7 mouse cellular contexts compared by ENCODE assay signal in genomic region chr19:42780156-42780538, GRCm38 (mm10). TPM values are rescaled to one million over a fixed set of nuclear protein-coding genes. Genes with fewer than 3 reads are reported as not detected.
A peak's percentile ranks its signal among the peaks of the same experiment; 100 is the strongest.
DNase-seq lines count a peak whose midpoint lies in the region; ATAC-seq and TF ChIP-seq lines count a peak whose summit lies in the region.
"Not testable (repeated sequence)": the region's sequence is repeated elsewhere in the genome, so short reads cannot be mapped to it uniquely, and the experiment has no call there.

No protein-coding gene starts in this region.

- peak; percentile 39 for TF ChIP-seq CTCF in bone marrow macrophage, adult 2 months (IDR thresholded peaks at IDR 0.05; ENCODE audit: low read depth, low read length)

- not testable (repeated sequence) for H3K36me3 ChIP-seq in forebrain, embryonic 11.5 days (ENCODE audit: control insufficient read depth, insufficient read depth, low read length); heart, embryonic 15.5 days; intestine, embryonic 16.5 days (ENCODE audit: control insufficient read depth, insufficient read depth, low read length); limb, embryonic 15.5 days; macrophage (ENCODE audit: inconsistent target); neural tube, embryonic 13.5 days

- H3K4me3 ChIP-seq in bone marrow macrophage, adult 2 months (ENCODE audit: insufficient read depth, low read length) = peak overlapping the region; percentile 71
- H3K4me3 ChIP-seq in forebrain, embryonic 11.5 days (ENCODE audit: low read depth, low read length) = peak overlapping the region; percentile 62
- peak overlapping the region; percentile 65 for H3K4me3 ChIP-seq in heart, embryonic 15.5 days
- H3K4me3 ChIP-seq in intestine, embryonic 16.5 days (ENCODE audit: low read length) = peak overlapping the region; percentile 75
- peak overlapping the region; percentile 67 for H3K4me3 ChIP-seq in limb, embryonic 15.5 days
- peak overlapping the region; percentile 49 for H3K4me3 ChIP-seq in macrophage (ENCODE audit: inconsistent target)
- H3K4me3 ChIP-seq in neural tube, embryonic 13.5 days = peak overlapping the region; percentile 60

- H3K4me1 ChIP-seq in bone marrow macrophage, adult 2 months (ENCODE audit: control insufficient read depth, insufficient read depth, low read length); forebrain, embryonic 11.5 days (replicated peaks; ENCODE audit: control insufficient read depth, insufficient read depth, low read length); heart, embryonic 15.5 days (replicated peaks); intestine, embryonic 16.5 days (ENCODE audit: control insufficient read depth, insufficient read depth, low read length); neural tube, embryonic 13.5 days (replicated peaks): not testable (repeated sequence)
- peaks cover 12% of the 10 kb centered on the region for H3K4me1 ChIP-seq in limb, embryonic 15.5 days

- peak overlapping the region; percentile 46 for H3K4me2 ChIP-seq in forebrain, embryonic 11.5 days (ENCODE audit: low read depth, low read length, severe bottlenecking)
- peak overlapping the region; percentile 90 for H3K4me2 ChIP-seq in heart, embryonic 15.5 days
- H3K4me2 ChIP-seq in intestine, embryonic 16.5 days (ENCODE audit: low read depth, low read length) = peak overlapping the region; percentile 77
- H3K4me2 ChIP-seq in limb, embryonic 15.5 days = peak overlapping the region; percentile 78
- H3K4me2 ChIP-seq in neural tube, embryonic 13.5 days = peak overlapping the region; percentile 60

- TF ChIP-seq POLR2A in bone marrow macrophage, adult 2 months (IDR thresholded peaks at IDR 0.05; ENCODE audit: borderline replicate concordance, low read depth, low read length) = not testable (repeated sequence)

- not testable (repeated sequence) for H3K9me3 ChIP-seq in forebrain, embryonic 11.5 days (ENCODE audit: control insufficient read depth, low read length); heart, embryonic 15.5 days (replicated peaks); intestine, embryonic 16.5 days (ENCODE audit: control insufficient read depth, low read length); limb, embryonic 15.5 days; neural tube, embryonic 13.5 days

- DNase-seq in forebrain, embryonic 11.5 days (ENCODE audit: low spot score) = not testable (repeated sequence)

- 49% methylated on average over 7 of the region's 7 CpGs for WGBS in forebrain, embryonic 11.5 days
- WGBS in heart, embryonic 15.5 days = 50% methylated on average over 7 of the region's 7 CpGs
- 48% methylated on average over 7 of the region's 7 CpGs for WGBS in intestine, embryonic 16.5 days
- 46% methylated on average over 7 of the region's 7 CpGs for WGBS in limb, embryonic 15.5 days
- WGBS in macrophage (ENCODE audit: missing documents) = 27% methylated on average over 5 of the region's 7 CpGs
- WGBS in neural tube, embryonic 13.5 days = 60% methylated on average over 7 of the region's 7 CpGs

- peak overlapping the region; percentile 74 for H3K27ac ChIP-seq in bone marrow macrophage, adult 2 months (ENCODE audit: insufficient read depth, low read depth, low read length)
- not testable (repeated sequence) for H3K27ac ChIP-seq in forebrain, embryonic 11.5 days (ENCODE audit: low read depth, low read length)
- H3K27ac ChIP-seq in heart, embryonic 15.5 days = peak overlapping the region; percentile 81
- H3K27ac ChIP-seq in intestine, embryonic 16.5 days (ENCODE audit: low read length) = peak overlapping the region; percentile 79
- peak overlapping the region; percentile 87 for H3K27ac ChIP-seq in limb, embryonic 15.5 days
- peak overlapping the region; percentile 67 for H3K27ac ChIP-seq in macrophage
- H3K27ac ChIP-seq in neural tube, embryonic 13.5 days (replicated peaks) = peak overlapping the region; percentile 89

- H3K79me2 ChIP-seq in macrophage (ENCODE audit: inconsistent target) = not testable (repeated sequence)

- not testable (repeated sequence) for ATAC-seq in forebrain, embryonic 11.5 days (replicated peaks; ENCODE audit: low FRiP score); heart, embryonic 15.5 days (replicated peaks; ENCODE audit: insufficient number of reproducible peaks, insufficient read depth, low FRiP score, low read depth); intestine, embryonic 16.5 days; limb, embryonic 15.5 days (ENCODE audit: insufficient number of reproducible peaks, low FRiP score, low TSS enrichment, low read depth); neural tube, embryonic 13.5 days (ENCODE audit: low read depth)

- peak overlapping the region; percentile 73 for H3K9ac ChIP-seq in forebrain, embryonic 11.5 days (ENCODE audit: low read length)
- peak overlapping the region; percentile 69 for H3K9ac ChIP-seq in heart, embryonic 15.5 days
- H3K9ac ChIP-seq in intestine, embryonic 16.5 days (ENCODE audit: low read depth, low read length) = peak overlapping the region; percentile 82
- H3K9ac ChIP-seq in limb, embryonic 15.5 days = peak overlapping the region; percentile 65; the same call in 1 of the 2 replicates
- peak overlapping the region; percentile 79 for H3K9ac ChIP-seq in neural tube, embryonic 13.5 days

- H3K27me3 ChIP-seq in forebrain, embryonic 11.5 days (ENCODE audit: control insufficient read depth, insufficient read depth, low read length); heart, embryonic 15.5 days; intestine, embryonic 16.5 days (replicated peaks; ENCODE audit: control insufficient read depth, insufficient read depth, low read length); limb, embryonic 15.5 days; neural tube, embryonic 13.5 days: not testable (repeated sequence)

RNA-seq across cellular contexts. Expression of gene Hps1, which starts 0.4 kb away (rescaled TPM):
- 21.3 and 21.9 TPM in 2 replicates for polyA plus RNA-seq in bone marrow macrophage, adult 2 months (2012; ENCODE audit: insufficient read depth, insufficient read length, missing spikeins)
- 17.2 TPM in 2 replicates for polyA plus RNA-seq in forebrain, embryonic 11.5 days (2014; fragmentation: Nextera tagmentation; extraction: Ambion mirVana)
- polyA plus RNA-seq in heart, embryonic 15.5 days (2015; fragmentation: Nextera tagmentation; extraction: Ambion mirVana) = 4.3 and 7.4 TPM in 2 replicates
- 18.6 and 20.3 TPM in 2 replicates for polyA plus RNA-seq in intestine, embryonic 16.5 days (2015; fragmentation: Nextera tagmentation; extraction: Ambion mirVana)
- polyA plus RNA-seq in limb, embryonic 15.5 days (2015; fragmentation: Nextera tagmentation; extraction: Ambion mirVana) = 15.3 and 16.8 TPM in 2 replicates
- total RNA-seq in macrophage (2018; cell fraction: chromatin; rRNA removed) = 10 to 100 TPM; 25.8 to 91.6 (median 52.5) TPM
- 10 to 100 TPM; 14.9 to 28.6 (median 21.2) TPM for total RNA-seq in macrophage (2018; cell fraction: cytosol; rRNA removed)
- total RNA-seq in macrophage (2018; cell fraction: nucleus; rRNA removed) = 10 to 100 TPM; 18.7 to 57.3 (median 31.2) TPM
- polyA plus RNA-seq in macrophage (2018) = 14.4 to 19.2 TPM (median 18.7 TPM) in 3 replicates
- 12.5 and 13.5 TPM in 2 replicates for polyA plus RNA-seq in neural tube, embryonic 13.5 days (2015; fragmentation: Nextera tagmentation; extraction: Ambion mirVana)

RNA-seq across cellular contexts. Expression of gene Pyroxd2, which starts 27.6 kb away (rescaled TPM):
- polyA plus RNA-seq in bone marrow macrophage, adult 2 months (2012; ENCODE audit: insufficient read depth, insufficient read length, missing spikeins) = 2.9 and 5.2 TPM in 2 replicates
- 0.52 and 0.53 TPM in 2 replicates for polyA plus RNA-seq in forebrain, embryonic 11.5 days (2014; fragmentation: Nextera tagmentation; extraction: Ambion mirVana)
- 4.8 and 5.3 TPM in 2 replicates for polyA plus RNA-seq in heart, embryonic 15.5 days (2015; fragmentation: Nextera tagmentation; extraction: Ambion mirVana)
- 11.0 and 14.0 TPM in 2 replicates for polyA plus RNA-seq in intestine, embryonic 16.5 days (2015; fragmentation: Nextera tagmentation; extraction: Ambion mirVana)
- 3.1 and 3.5 TPM in 2 replicates for polyA plus RNA-seq in limb, embryonic 15.5 days (2015; fragmentation: Nextera tagmentation; extraction: Ambion mirVana)
- 10 to 100 TPM in 25 of 26 experiments, 1 to 10 TPM in 1; 9.3 to 53.6 (median 23.2) TPM for total RNA-seq in macrophage (2018; cell fraction: chromatin; rRNA removed)
- 1 to 10 TPM; 1.0 to 4.2 (median 2.5) TPM for total RNA-seq in macrophage (2018; cell fraction: cytosol; rRNA removed)
- 10 to 100 TPM in 14 of 26 experiments, 1 to 10 TPM in 12; 3.2 to 29.1 (median 14.3) TPM for total RNA-seq in macrophage (2018; cell fraction: nucleus; rRNA removed)
- 2.1 to 4.3 TPM (median 3.8 TPM) in 3 replicates for polyA plus RNA-seq in macrophage (2018)
- 1.5 and 2.3 TPM in 2 replicates for polyA plus RNA-seq in neural tube, embryonic 13.5 days (2015; fragmentation: Nextera tagmentation; extraction: Ambion mirVana)
